Mouse (Mus musculus) embryo, embryonic 11.5 days (tissue): ENCODE results near the gene Osgin1.

ENCODE experiments used
- DNase-seq: peaks from one replicate; pipeline ENCODE4 v3.0.0-alpha.2; 2012; ENCODE audit warnings: low read depth, low spot score

Osgin1 gene

GRCm38 (mm10) chr8:119433582-119434174, at the start of gene Osgin1:
Gene Osgin1, plus strand, starts transcription at chr8:119434124.
- no peak for DNase-seq

- peak; percentile 47 for DNase-seq
These were observed 49.4 kb upstream of the Osgin1 start for GRCm38 (mm10) chr8:119384478-119384877.

DNA sequence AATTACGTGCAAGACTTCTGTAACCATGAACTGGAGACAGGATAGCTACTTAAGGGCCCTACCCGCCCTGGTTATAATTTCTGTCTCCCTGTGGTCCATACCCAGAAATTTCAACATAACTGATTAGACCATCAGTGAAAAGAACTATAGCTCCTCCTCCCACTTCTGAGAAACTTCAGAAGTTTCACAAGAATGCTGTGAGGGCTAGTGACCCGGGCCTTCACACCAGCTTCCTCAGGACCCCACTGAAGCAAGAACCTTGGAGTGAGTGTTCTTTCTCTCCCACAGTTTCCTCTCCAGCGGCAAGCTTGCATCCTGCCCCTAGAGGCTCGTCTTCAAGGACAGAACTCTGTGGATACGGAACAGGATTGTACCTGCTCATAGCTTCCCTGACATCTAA, 48.1 kb upstream of the Osgin1 start:
- DNase-seq = no peak

DNA sequence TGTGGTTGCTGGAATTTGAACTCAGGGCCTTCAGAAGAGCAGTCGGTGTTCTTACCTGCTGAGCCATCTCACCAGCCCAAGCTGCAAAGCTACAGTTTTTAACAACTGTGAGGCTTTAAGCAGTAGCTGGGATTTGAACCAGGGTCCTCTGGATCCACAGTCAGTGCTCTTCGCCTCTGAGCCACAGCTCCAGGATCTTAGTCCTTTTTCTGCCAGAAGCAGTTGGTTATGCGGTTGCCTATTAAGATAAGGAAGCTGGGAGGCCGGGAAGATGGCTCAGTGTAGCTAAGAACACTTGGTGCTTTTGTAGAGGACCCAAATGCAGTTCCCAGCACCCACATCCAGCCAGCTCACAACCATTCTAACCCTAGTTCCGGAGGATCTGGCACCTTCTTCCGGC, 46.9 kb upstream of the Osgin1 start:
- DNase-seq = no peak

- no peak for DNase-seq
These were observed 39.8 kb upstream of the Osgin1 start for GRCm38 (mm10) chr8:119394097-119394496.

GRCm38 (mm10) chr8:119394524-119395026, 39.3 kb upstream of the Osgin1 start, which contains the start of gene Mlycd:
Gene Mlycd, plus strand, starts transcription at chr8:119394878.
- DNase-seq = peak; percentile 80

DNA sequence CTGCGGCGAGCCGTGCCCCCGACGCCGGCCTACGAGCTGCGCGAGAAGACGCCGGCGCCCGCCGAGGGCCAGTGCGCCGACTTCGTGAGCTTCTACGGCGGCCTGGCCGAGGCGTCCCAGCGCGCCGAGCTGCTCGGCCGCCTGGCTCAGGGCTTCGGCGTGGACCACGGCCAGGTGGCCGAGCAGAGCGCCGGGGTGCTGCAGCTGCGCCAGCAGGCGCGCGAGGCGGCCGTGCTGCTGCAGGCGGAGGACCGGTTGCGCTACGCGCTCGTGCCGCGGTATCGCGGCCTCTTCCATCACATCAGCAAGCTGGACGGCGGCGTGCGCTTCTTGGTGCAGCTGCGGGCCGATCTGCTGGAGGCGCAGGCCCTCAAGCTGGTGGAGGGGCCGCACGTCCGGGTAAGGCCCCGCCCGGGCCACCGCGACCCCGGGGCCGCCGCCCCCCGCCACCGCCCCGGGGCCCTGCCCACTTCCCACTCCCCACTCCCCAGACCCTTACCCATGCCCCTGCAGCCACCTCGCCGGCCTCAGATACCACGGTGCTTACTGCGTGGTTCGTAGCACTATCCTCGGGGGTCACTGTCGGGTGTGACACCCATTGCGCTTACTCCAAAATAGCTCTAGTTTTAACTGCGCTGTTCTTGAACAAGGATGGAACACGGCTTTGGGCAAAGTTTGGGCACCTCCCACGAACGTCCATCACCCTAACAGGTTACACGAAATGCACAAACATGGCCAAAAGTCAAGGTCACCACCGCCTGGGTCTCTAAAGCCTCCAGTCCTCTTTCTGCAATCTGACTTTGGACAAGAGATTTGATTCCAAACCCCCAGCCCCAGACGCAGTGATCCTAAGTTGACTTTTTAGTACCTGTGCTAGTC, 38.6 kb upstream of the Osgin1 start:
- peak; percentile 14 for DNase-seq

- no peak for DNase-seq
These were observed 35.4 kb upstream of the Osgin1 start for GRCm38 (mm10) chr8:119398558-119398957.

GRCm38 (mm10) chr8:119399255-119399654, 34.7 kb upstream of the Osgin1 start:
- no peak for DNase-seq

DNA sequence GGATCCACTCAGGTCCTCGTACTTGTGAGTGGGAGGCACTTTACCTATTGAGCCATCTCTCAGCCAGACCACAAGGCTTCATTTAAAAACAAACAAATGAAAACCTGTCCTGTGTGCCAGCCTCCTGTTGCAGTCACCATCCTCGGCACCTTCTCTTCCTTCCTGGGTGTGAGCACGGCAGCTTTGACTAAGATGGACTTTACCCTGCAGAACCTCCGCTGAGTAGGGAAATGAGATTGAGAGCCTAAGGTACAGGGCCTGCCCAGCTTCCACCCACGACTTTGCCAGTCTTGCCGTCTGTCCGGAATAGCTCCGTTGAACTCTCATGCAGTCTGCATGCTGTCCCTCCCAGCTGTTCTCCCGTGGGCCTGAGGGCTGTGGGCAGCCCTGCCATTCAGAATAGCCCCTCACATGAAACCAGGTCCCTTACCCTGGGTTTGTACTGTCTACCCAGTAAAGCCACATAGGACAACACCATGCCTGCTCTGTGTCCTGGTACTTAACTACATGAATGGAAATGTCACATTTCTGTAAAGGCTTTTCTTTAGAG, 33.7 kb upstream of the Osgin1 start:
- DNase-seq = no peak

DNA sequence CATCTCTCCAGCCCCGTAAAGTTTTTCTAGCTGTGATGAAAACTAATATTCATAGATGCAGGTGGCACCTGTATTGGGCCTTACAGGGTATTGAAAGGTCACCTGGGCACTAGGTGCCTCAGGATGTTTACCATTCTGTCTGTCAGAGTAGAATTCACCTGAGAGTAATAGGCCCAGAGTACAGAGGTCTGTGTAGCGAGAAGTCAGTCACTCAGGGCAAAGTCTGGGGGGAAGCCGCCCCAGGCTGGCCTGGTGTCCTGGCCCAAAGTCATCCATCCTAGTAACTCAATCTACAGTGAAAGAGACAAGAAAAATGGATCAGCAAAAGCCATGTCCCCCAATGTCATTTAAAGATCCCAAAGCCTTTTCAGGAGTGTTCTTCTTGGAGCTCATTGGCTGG, 33.0 kb upstream of the Osgin1 start:
- DNase-seq = no peak

GRCm38 (mm10) chr8:119403912-119404311, 30.0 kb upstream of the Osgin1 start:
- DNase-seq = no peak

- no peak for DNase-seq
These were observed 29.3 kb upstream of the Osgin1 start for GRCm38 (mm10) chr8:119404648-119405047.

- no peak for DNase-seq
These were observed 25.6 kb upstream of the Osgin1 start for GRCm38 (mm10) chr8:119408311-119408710.

- no peak for DNase-seq
These were observed 21.7 kb upstream of the Osgin1 start for GRCm38 (mm10) chr8:119412037-119412734.

DNA sequence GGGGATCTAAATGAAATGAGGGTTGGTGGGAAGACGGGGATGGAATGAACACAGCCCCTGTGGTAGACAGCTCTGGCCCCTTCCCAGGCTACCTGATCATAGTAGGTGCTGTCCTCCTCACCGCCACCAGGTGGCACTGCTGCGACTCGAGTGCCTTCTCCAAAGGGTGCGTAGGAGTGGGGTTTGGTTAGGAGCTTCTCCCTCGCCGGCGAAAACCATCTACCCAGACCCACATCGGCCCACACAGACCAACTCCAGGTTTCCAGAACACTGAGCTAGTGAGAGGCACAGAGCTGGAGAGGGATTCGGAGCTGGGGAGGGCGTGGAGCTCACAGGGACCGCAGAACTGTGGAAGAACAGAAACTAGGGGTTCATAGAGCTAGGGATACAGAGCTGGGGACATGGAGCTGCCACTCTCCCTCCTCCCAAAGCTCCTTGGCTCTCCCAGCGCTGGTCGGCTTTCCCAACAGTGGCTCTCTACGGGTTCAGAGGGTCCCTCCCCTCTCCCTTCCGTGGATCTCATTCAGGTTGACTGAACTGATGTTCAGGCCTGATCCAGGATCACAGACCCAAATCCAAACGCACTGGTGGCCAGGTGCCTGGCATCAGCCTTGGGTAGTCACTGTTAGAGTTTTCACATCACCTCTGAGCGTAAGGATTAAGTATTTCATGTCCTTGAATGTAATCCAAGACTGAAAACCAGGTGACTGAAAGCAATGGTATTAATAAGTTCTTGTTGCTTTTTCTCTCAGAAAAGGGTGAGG, 21.0 kb upstream of the Osgin1 start:
- DNase-seq = peak; percentile 75

DNA sequence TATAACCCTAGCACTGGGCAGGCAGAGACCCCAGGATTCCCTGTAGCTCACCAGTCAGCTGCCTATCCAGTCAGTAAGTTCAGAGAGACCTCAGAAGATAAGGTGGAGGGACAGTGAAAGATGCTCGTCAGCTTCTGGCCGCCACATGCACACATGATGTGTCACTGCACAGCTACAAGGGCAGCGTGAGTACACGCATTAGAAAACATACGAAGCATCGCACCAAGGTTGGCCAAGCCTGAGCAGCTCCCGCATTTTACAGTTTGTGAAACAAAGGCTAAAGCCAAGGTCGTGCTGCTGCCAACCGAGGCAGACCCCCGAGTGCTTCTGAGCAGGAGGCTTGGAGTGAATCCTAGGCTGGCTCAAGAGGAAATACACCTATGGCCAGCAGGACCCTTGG, 20.3 kb upstream of the Osgin1 start:
- no peak for DNase-seq

GRCm38 (mm10) chr8:119420318-119420717, 13.6 kb upstream of the Osgin1 start:
- no peak for DNase-seq

GRCm38 (mm10) chr8:119421603-119422122, 12.3 kb upstream of the Osgin1 start:
- DNase-seq = no peak

DNA sequence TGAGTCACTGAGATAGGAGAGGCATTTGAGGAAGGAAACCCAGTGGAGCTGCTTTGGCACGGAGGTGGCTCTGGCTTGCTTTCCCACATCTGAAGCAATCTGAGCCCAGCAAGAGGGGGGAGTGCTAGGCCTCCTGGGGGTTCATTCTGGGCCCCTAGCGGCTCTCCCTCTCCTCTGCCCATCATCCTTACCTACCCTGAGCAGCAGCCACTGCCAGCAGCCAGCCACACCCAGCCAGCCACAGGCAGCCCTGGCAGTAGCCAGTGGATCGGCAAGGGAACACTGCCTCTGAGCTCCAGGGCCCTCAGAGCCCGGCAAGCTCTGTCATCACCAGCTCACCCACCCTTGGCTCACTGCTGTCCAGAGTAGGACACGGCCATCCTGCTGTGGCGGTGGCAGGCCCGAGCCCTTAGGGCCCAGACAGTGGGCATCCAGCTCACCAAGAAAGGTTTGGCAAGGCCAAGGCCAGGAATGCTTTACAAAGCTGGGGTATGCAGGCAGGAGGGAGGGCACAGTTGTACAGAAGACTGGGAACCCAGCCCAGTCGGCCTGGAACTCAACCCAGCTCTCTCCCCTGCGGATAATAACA, 11.7 kb upstream of the Osgin1 start:
- no peak for DNase-seq
